Mouse (Mus musculus) ovary, adult 18-20 months (tissue): ENCODE data around the gene Akr1c13.

Experiments
- DNase-seq: peaks from one replicate; pipeline ENCODE4 v3.0.0; 2022; ENCODE audit warnings: low spot score, mixed read lengths

The Akr1c13 gene

DNA sequence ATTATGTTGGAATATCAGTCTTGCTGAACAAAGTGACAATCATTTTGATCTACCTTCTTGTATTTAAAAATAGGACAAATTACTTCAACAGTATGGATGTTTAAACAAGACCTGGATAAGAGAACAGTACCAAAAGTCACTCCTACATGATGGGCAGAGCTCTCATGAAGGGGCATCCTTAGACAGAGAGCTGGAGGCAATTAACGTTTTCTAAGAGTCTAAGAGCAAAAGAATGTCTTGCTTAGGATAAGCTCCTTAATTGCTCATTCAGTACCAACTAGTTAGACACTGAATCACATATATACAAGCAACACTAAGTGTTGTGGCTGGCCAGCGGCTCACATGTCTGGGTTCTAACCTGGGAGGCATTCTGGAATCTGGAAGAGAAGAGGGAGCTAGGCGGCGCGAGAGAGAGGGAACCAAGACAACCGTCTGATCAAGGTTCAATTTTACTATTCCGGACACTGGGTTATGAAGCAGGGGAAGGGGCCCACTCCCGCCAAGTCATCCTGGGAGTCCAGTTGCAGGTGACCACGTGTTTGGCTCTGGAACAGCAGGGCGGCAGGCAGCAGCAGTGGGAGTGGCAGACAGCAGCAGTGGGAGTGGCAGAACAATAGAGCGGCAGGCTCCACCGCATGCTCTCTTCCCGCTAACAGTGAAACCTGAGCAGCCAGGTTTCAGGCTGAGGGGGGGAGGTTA is 54.1 kb downstream of the Akr1c13 start:
- DNase-seq: peak; percentile 35

DNA sequence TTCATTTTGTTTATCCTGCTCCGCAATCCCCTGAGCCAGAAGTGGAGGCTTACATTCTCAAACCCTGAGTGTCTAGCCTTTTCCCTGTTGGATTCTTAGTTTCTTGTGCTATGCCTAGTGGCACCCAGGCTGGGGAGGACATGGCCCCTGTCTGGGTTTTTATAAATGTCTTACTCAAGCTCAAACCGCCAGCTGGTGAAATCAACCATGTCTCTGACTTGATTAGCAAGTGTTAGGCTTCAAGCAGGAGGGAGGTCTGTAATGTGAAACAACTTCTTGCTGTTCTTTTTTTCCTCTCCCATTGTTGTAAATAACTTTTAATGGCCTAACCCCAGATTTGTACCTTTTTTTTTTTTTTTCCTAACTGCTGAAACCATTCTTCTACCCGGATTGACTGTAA is 58.4 kb downstream of the Akr1c13 start:
- no peak for DNase-seq
